Mouse (Mus musculus) CH12.LX (cell line): ENCODE measurements around the gene Rin3. TPM values are rescaled to one million over a fixed set of nuclear protein-coding genes. Genes with fewer than 3 reads are reported as not detected.

Source experiments
- DNase-seq: peaks from one replicate; pipeline ENCODE4 v3.0.0-alpha.2; 2013; ENCODE audit errors: extremely low read depth
- H3K27ac ChIP-seq: 2 replicates; pipeline ENCODE4 v1.5.1; 2012; ENCODE audit warnings: low read depth, mild to moderate bottlenecking, control low read depth, moderate library complexity; ENCODE audit not compliant: insufficient read depth
- H3K27me3 ChIP-seq: replicated peaks from 2 replicates; pipeline ENCODE3; 2012; ENCODE audit warnings: inconsistent platforms
- H3K36me3 ChIP-seq, 2 experiments: replicated peaks in 1 of 2; 2 replicates each; pipeline versions ENCODE3 to v1.6.1; 2012; ENCODE audit warnings: inconsistent platforms in 1 of 2, low read length in 1 of 2, mild to moderate bottlenecking in 1 of 2, mixed read lengths in 1 of 2, moderate library complexity in 1 of 2; ENCODE audit not compliant: control insufficient read depth in 1 of 2, insufficient read depth in 1 of 2
- H3K4me1 ChIP-seq, 2 experiments: 2 replicates each; pipeline ENCODE4 v1.6.1; 2012; ENCODE audit warnings: inconsistent platforms in 1 of 2, moderate library complexity in 1 of 2; ENCODE audit not compliant: insufficient read depth in 2 of 2, control insufficient read depth in 1 of 2
- H3K4me2 ChIP-seq: 2 replicates; pipeline ENCODE4 v1.6.1; 2012; ENCODE audit warnings: low read depth, mild to moderate bottlenecking, control low read depth; ENCODE audit not compliant: poor library complexity, insufficient read depth, severe bottlenecking
- H3K4me3 ChIP-seq, 3 experiments: fragments of 150-350 bp in 1 of 3; sonication (generic) in 1 of 3; replicated peaks in 1 of 3; 2 replicates each; pipeline versions ENCODE3 to v1.5.1; 2011 to 2012; ENCODE audit warnings: low read depth in 2 of 3, low read length in 2 of 3, mild to moderate bottlenecking in 2 of 3, moderate library complexity in 2 of 3, control low read depth in 1 of 3, improper control_type of control experiment in 1 of 3, inconsistent platforms in 1 of 3, mixed read lengths in 1 of 3; ENCODE audit not compliant: poor library complexity in 1 of 3
- H3K79me2 ChIP-seq: replicated peaks from 2 replicates; pipeline ENCODE4 v1.6.1; 2012; ENCODE audit warnings: mild to moderate bottlenecking, moderate library complexity; ENCODE audit not compliant: control insufficient read depth, poor library complexity, insufficient read depth, severe bottlenecking; ENCODE audit errors: extremely low read depth
- H3K9ac ChIP-seq: 2 replicates; pipeline ENCODE4 v1.6.1; 2012; ENCODE audit warnings: low read depth, mild to moderate bottlenecking, control low read depth, moderate library complexity; ENCODE audit not compliant: insufficient read depth
- H3K9me3 ChIP-seq: replicated peaks from 2 replicates; pipeline ENCODE3; 2012; ENCODE audit warnings: low read length, inconsistent platforms, mixed read lengths
- BHLHE40 ChIP-seq: IDR thresholded peaks from 2 replicates; pipeline ENCODE4 v1.6.1; 2011; ENCODE audit warnings: mild to moderate bottlenecking, low read depth, low read length, improper control_type of control experiment
- CHD2 ChIP-seq: IDR thresholded peaks from 2 replicates; pipeline ENCODE4 v1.6.1; 2011; ENCODE audit warnings: low read length, improper control_type of control experiment
- CTCF ChIP-seq, 2 experiments: IDR thresholded peaks in 1 of 2; conservative IDR thresholded peaks in 1 of 2; 2 replicates each; pipeline ENCODE4 v1.5.1; 2011 to 2012; ENCODE audit warnings: low read depth in 2 of 2, low read length in 2 of 2, improper control_type of control experiment in 1 of 2, inconsistent platforms in 1 of 2, mild to moderate bottlenecking in 1 of 2, moderate library complexity in 1 of 2
- ETS1 ChIP-seq: conservative IDR thresholded peaks from 2 replicates; pipeline ENCODE4 v1.6.1; 2012; ENCODE audit warnings: low read depth, mild to moderate bottlenecking, inconsistent platforms, low read length, improper control_type of control experiment, moderate library complexity
- GABPA ChIP-seq: IDR thresholded peaks from 2 replicates; pipeline ENCODE4 v1.6.1; 2012; ENCODE audit warnings: low read depth, low read length, improper control_type of control experiment, inconsistent platforms; ENCODE audit not compliant: insufficient replicate concordance
- HCFC1 ChIP-seq: IDR thresholded peaks from 2 replicates; pipeline ENCODE4 v1.6.1; 2012; ENCODE audit warnings: low read depth, mild to moderate bottlenecking, inconsistent platforms, low read length, improper control_type of control experiment
- IRF4 ChIP-seq: IDR thresholded peaks from 2 replicates; pipeline ENCODE4 v1.6.1; 2014; ENCODE audit warnings: low read depth, mild to moderate bottlenecking, inconsistent platforms, low read length, improper control_type of control experiment
- JUND ChIP-seq: conservative IDR thresholded peaks from 2 replicates; pipeline ENCODE4 v1.6.1; 2011; ENCODE audit warnings: low read depth, low read length, improper control_type of control experiment
- KAT2A ChIP-seq: IDR thresholded peaks from 2 replicates; pipeline ENCODE4 v1.6.1; 2012; ENCODE audit warnings: low read length, improper control_type of control experiment, inconsistent platforms; ENCODE audit not compliant: insufficient replicate concordance
- MAFK ChIP-seq: IDR thresholded peaks from 2 replicates; pipeline ENCODE4 v1.6.1; 2011; ENCODE audit warnings: low read length, improper control_type of control experiment; ENCODE audit not compliant: insufficient replicate concordance
- MEF2A ChIP-seq: IDR thresholded peaks from 2 replicates; pipeline ENCODE4 v1.6.1; 2014; ENCODE audit warnings: low read depth, mild to moderate bottlenecking, inconsistent platforms, low read length, improper control_type of control experiment, borderline replicate concordance
- NRF1 ChIP-seq: IDR thresholded peaks from 2 replicates; pipeline ENCODE4 v1.6.1; 2014; ENCODE audit warnings: low read depth, mild to moderate bottlenecking, inconsistent platforms, low read length, improper control_type of control experiment, moderate library complexity
- PAX5 ChIP-seq: IDR thresholded peaks from 2 replicates; pipeline ENCODE4 v1.6.1; 2012; ENCODE audit warnings: low read length, inconsistent platforms, mixed read lengths
- POLR2A ChIP-seq: IDR thresholded peaks from 2 replicates; pipeline ENCODE4 v1.6.1; 2011; ENCODE audit warnings: low read depth, mild to moderate bottlenecking, improper control_type of control experiment, low read length
- POLR2AphosphoS2 ChIP-seq: IDR thresholded peaks from 2 replicates; pipeline ENCODE4 v1.6.1; 2011; ENCODE audit warnings: low read depth, low read length, improper control_type of control experiment
- SIN3A ChIP-seq: IDR thresholded peaks from 2 replicates; pipeline ENCODE4 v1.6.1; 2012; ENCODE audit warnings: low read length, improper control_type of control experiment, inconsistent platforms
- TCF12 ChIP-seq: IDR thresholded peaks from 2 replicates; pipeline ENCODE4 v1.6.1; 2014; ENCODE audit warnings: low read depth, mild to moderate bottlenecking, inconsistent platforms, low read length, improper control_type of control experiment
- USF2 ChIP-seq: conservative IDR thresholded peaks from 2 replicates; pipeline ENCODE4 v1.6.1; 2011; ENCODE audit warnings: low read depth, low read length, improper control_type of control experiment
- ZC3H11A ChIP-seq: IDR thresholded peaks from 2 replicates; pipeline ENCODE4 v1.6.1; 2012; ENCODE audit warnings: low read depth, mild to moderate bottlenecking, inconsistent platforms, low read length, improper control_type of control experiment
- ZKSCAN1 ChIP-seq: IDR thresholded peaks from 2 replicates; pipeline ENCODE4 v1.6.1; 2012; ENCODE audit warnings: low read depth, inconsistent platforms, low read length, improper control_type of control experiment, borderline replicate concordance
- ZMIZ1 ChIP-seq: IDR thresholded peaks from 2 replicates; pipeline ENCODE4 v1.6.1; 2012; ENCODE audit warnings: low read depth, mild to moderate bottlenecking, inconsistent platforms, low read length, improper control_type of control experiment
- ZNF384 ChIP-seq: IDR thresholded peaks from 2 replicates; pipeline ENCODE4 v1.6.1; 2012; ENCODE audit warnings: low read depth, low read length, improper control_type of control experiment, inconsistent platforms
- dilution Hi-C: fragments of 300-500 bp; cut with MboI; formaldehyde crosslinking; loops from 2 replicates; pipeline ENCODE4 v1.14.3; 2020; ENCODE audit warnings: low sequenced_read_pairs; ENCODE audit not compliant: extremely low pct_unique_long_range_greater_than_20kb, extremely low pct_ligation_motif_present
- in situ Hi-C: fragments of 300-500 bp; cut with MboI; formaldehyde crosslinking; loops from 3 replicates; pipeline ENCODE4 v1.14.3; 2019; ENCODE audit warnings: low sequenced_read_pairs, low pct_ligation_motif_present, low pct_unique_long_range_greater_than_20kb, mixed read lengths
- polyA plus RNA-seq: library from polyadenylated mRNA; unstranded; fragments of >175 nt; gene quantifications from 2 replicates; pipeline ENCODE4 v1.2.1, GENCODE M21; 2012; ENCODE audit warnings: low read depth; ENCODE audit not compliant: insufficient read length
- total RNA-seq, 2 experiments: library from RNA; depleted of rRNA; stranded (reverse); fragments of 300-350 nt in 1 of 2; fragments of >200 nt in 1 of 2; gene quantifications; 2 replicates each; pipeline ENCODE4 v1.2.3; 2012 to 2014

Rin3 gene
- total and polyA plus RNA-seq, 3 experiments = 2.4 to 10.0 (median 8.4) TPM

DNA sequence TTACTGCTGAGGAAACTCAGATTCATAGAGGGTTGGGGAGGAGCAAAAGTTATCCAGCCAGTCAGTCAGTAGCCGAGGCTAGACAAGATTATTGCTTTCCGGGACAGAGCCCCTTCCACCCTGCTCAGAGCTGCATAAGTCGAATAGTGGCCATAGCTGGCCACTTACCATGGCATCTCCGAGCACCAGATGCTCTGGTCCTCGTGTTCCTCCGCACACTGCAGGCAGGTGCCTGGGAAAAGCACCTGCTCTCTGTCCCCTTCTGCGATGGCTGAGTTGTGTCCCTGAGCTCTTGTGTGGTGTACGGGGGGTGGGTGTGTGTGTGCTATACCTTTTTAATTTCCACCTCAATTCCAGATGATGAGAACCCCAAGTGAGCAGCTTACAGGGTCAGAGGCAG is 12.8 kb downstream of the Rin3 start:
- Histone ChIP-seq H3K9ac (no peak overlapping the region), H3K4me1 (peaks cover 31 to 60% of the 10 kb centered on the region in 2 experiments), H3K9me3 (no peaks in the 10 kb centered on the region), H3K79me2 (no peaks in the 10 kb centered on the region), H3K36me3 (peaks cover 0 to 24% of the 10 kb centered on the region in 2 experiments), H3K4me2 (no peak overlapping the region), H3K27me3 (no peaks in the 10 kb centered on the region), H3K4me3 (no peak overlapping the region), H3K27ac (no peak overlapping the region)
- no peak for DNase-seq
- dilution Hi-C loops = no loop called here
- TF ChIP-seq CHD2 (no peak), JUND (no peak), ZKSCAN1 (no peak), SIN3A (no peak), ZMIZ1 (no peak), IRF4 (no peak), CTCF (conservative IDR thresholded peaks at IDR 0.05 in 1 of 2, IDR thresholded peaks at IDR 0.05 in 1 of 2; ENCODE audit: low read depth in 2 of 2, low read length in 2 of 2) (no peak), ETS1 (no peak), BHLHE40 (no peak)
- in situ Hi-C loops = no loop called here

DNA sequence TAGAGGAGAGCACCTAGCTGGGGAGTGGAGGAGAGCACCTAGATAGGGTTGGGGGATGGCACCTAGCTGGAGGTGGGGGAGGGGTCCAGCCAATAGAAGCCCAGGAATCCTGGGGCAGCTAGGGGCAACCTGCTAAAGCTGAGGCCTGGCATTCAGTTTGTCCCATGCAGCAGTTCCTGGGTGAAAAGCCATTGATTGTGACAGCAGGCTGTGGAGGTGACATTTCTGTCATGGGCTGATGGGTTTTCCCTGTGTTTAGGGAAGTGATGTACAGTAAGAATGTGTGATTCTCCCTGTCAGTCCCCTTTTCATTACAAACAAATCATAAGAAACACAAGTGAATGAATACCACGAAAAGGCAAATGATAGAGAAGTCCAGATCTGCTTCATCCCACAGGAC is 13.5 kb downstream of the Rin3 start:
- TF ChIP-seq CHD2 = no peak
- no peak for TF ChIP-seq MEF2A
- no peak for TF ChIP-seq SIN3A
- TF ChIP-seq USF2 = no peak
- no peak for TF ChIP-seq IRF4
- no peak for TF ChIP-seq POLR2AphosphoS2
- no peak for TF ChIP-seq PAX5
- TF ChIP-seq BHLHE40 = no peak
- no peak for TF ChIP-seq MAFK
- no peak for TF ChIP-seq ZC3H11A
- no peak for TF ChIP-seq NRF1
- TF ChIP-seq ETS1 = no peak
- no peak for TF ChIP-seq TCF12
- no peak for TF ChIP-seq ZNF384
- TF ChIP-seq KAT2A = no peak
- TF ChIP-seq POLR2A = no peak
- no peak for TF ChIP-seq HCFC1
- no peak for TF ChIP-seq GABPA
- no peak overlapping the region for H3K4me3 ChIP-seq
- in situ Hi-C loops = no loop called here
- no peak overlapping the region for H3K4me2 ChIP-seq
- no peak overlapping the region for H3K9ac ChIP-seq
- dilution Hi-C loops = no loop called here
- no peak for DNase-seq
- no peaks in the 10 kb centered on the region for H3K79me2 ChIP-seq
- H3K27ac ChIP-seq = no peak overlapping the region
- H3K36me3 ChIP-seq = peaks cover 0 to 28% of the 10 kb centered on the region in 2 experiments
- no peaks in the 10 kb centered on the region for H3K27me3 ChIP-seq
- H3K9me3 ChIP-seq = no peaks in the 10 kb centered on the region
- peaks cover 28 to 53% of the 10 kb centered on the region in 2 experiments for H3K4me1 ChIP-seq
